Mouse (Mus musculus) CD8-positive naive resting alpha-beta T cell, adult 2 months (primary cell): ENCODE results near the gene Gm15091.
"Not testable (repeated sequence)": the region's sequence is repeated elsewhere in the genome, so short reads cannot be mapped to it uniquely, and the experiment has no call there.

Experiments used
- DNase-seq, 2 experiments: peaks; one replicate each; pipeline ENCODE4 v3.0.0; 2022; ENCODE audit warnings: low read depth in 2 of 2, low spot score in 2 of 2

Gm15091 gene

DNA sequence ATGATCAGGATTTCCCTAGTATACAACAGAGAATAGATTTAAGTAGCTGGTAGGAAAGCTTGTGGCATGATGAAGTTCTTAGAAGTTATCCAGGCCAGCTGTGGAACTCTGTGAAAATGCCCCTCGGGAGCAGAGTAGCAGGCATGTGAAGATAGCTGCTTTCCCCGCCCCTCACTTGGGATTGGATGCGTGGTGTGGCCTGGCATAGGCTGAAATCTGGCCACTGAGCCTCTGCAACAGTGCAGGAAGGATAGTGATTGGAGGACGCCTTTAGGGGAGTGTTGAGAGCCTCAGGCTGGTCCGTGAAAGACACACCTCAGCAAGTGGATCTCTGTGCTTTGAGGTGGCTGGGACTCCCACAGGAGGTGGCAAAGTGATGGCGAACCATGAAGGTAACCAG, at the start of gene Gm15091:
Gm15091 (plus strand) TSS at position 301 of the 400 bp plus-strand sequence.
- not testable (repeated sequence) for DNase-seq
